Mouse (Mus musculus): ENCODE results near the gene Frmd4b.

DNA sequence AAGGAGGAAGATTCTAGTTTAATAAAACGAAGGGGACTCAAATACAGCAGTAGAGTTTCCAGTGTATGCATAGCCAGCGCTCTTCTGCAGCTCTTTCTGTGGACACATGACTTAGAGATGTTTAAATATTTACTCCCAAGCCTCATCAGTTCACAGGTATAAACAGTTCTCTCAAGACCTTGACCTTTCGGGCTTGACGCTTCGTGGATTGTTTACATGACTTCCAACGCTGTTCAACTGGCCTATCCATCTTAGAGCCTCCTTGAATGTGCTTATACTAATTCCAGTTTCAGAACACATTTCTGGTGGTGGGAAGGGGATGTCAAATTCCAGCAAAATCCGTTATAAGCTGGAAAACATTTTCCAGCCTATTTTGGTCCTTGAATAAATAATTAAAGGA is 203.9 kb downstream of the Frmd4b start:
- TF ChIP-seq CTCF (IDR thresholded peaks at IDR 0.05; ENCODE audit: extremely low read depth, insufficient read length, insufficient replicate concordance, low read depth, low read length) (no peak), POLR2A (IDR thresholded peaks at IDR 0.05; ENCODE audit: low read depth, low read length) (no peak)

Data from small intestine, adult 2 months (tissue).